Mouse (Mus musculus) olfactory bulb, adult 2 months (tissue): Measurements from ENCODE around the gene Dnali1.

ENCODE experiments used
- CTCF ChIP-seq: fragments of 200-500 bp; IDR thresholded peaks from 2 replicates; pipeline ENCODE4 v1.5.1; 2012; ENCODE audit warnings: low read depth, mild to moderate bottlenecking, low read length, moderate library complexity; ENCODE audit not compliant: insufficient read depth
- POLR2A ChIP-seq: fragments of 200-500 bp; IDR thresholded peaks from 2 replicates; pipeline ENCODE4 v1.6.1; 2012; ENCODE audit warnings: mild to moderate bottlenecking, low read depth, low read length, moderate library complexity; ENCODE audit not compliant: insufficient read depth

- TF ChIP-seq CTCF = no peak
- TF ChIP-seq POLR2A = no peak
Observed at GRCm38 (mm10) chr4:125058033-125058432, 7.5 kb downstream of the Dnali1 start.
